Mouse (Mus musculus) right cerebral cortex, postnatal 14 days (tissue): Measurements from ENCODE around the gene Tph1.
"Not testable (repeated sequence)": the region's sequence is repeated elsewhere in the genome, so short reads cannot be mapped to it uniquely, and the experiment has no call there.

Source experiments
- DNase-seq: peaks from one replicate; pipeline ENCODE4 v3.0.0; 2022

Tph1 gene

DNA sequence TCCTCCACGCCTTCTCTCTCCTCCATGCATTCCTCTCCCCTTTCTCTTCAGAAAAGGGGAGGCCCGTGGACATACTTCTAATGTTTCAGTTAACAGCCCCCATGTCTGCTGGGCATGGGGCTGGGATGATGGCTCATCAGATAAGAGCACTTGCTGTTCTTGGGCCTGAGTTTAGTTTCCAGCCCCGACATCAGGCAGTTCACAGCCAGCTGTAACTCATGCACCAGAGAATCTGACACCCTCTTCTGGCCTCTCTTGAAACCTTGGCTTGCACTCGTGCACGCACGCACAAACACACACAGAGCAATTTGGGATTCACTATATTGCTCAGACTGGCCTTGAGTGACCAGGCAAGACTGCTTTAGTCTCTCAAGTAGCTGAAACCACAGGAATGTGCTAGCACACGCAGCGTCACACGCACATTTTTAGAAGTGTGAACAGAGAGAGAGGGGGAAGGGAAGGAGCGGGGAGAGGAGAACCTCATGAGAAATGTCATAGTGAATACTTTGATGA lies at the start of gene Tph1:
TSS of gene Tph1 (minus strand) at position 378 of the 513 bp plus-strand sequence.
- DNase-seq = no peak

DNA sequence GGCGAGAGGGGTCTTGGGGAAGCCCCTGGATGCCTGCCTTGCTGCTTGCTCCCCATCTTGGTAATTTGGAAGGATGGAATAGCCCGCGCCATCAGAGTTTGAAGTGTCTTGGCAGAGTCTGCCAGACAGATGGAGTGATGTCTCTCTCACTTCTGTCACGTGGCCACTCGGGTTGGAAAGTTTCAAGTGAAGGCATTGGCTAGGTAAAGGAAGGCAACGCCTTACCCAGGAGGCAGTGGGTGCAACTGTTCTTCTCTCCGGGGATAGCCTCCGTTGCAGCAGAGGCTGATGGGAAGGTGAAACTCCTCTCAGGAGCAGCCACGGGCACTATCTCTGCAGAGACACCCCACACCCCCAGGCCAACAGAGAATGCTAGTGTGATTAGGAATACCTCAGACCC lies 48.1 kb upstream of the Tph1 start:
- DNase-seq = no peak

DNA sequence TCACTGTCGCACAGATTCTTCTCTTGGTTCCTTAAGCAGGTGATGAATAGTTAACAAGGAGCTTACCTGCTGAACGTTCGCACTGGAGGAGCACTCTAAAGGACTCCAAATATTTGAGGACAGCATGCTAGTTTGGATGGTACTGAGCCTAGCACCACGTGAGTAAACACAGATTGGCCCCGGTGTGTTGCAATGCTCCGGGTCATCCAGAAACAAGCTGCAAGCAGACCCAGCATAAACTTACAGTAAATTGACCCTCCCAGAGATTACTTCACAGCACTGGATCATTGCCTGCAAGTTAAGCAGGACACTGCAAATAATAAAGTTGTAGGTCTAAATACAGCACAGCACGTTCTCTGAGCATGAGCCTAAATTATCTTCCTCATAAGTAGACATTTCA lies 47.2 kb upstream of the Tph1 start:
- no peak for DNase-seq

DNA sequence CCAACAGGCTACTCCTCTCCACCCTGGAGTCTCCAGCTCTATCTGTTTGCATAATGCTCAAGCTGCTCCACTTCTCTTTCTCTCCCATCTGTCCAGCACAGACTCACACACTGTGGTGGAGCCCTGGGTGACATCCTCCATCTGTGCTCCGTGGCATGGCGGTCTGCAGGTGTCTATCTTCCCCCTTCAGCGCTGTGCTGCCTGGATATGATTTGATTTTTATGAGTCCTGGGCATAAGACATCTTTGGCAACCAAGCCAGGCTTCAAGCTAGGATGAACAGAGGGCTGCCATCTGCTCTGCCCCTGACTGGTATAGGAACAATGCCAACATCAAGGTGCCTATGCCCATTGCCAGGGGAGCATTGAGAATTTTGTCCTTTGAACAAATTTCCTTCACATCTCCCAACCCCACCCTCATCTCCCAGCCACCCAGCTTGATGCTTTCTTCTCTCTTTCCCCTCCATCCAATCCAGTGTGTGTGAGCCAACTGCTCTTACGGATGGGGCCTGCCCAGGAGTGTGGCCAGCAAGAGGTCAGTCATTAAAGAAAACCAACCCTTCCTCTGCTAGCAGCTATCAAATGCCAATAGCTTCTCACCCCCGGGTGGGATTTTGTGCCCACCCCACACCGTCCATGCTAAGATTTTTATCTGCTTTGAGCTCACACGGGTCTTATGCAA lies 46.4 kb upstream of the Tph1 start:
- DNase-seq = no peak

DNA sequence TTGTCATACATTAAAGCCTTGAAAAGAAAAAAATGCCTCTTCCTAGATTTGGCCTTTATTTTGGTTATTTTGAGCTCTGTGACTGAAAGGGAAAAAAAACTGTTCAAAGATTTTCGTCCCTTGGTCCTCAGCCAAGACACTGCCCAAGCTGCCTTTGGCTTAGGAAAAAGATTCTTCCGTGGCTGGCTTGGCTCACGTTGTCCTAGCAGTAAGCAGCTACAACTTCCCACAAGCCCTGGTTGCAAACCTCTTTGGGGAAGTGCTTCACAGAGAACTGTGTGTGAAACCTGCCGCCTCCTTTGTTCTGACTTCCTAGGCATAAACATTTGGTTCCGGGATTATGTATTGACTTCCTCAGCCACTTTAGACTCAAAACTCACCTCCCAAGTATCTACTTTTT lies 44.6 kb upstream of the Tph1 start:
- no peak for DNase-seq

DNA sequence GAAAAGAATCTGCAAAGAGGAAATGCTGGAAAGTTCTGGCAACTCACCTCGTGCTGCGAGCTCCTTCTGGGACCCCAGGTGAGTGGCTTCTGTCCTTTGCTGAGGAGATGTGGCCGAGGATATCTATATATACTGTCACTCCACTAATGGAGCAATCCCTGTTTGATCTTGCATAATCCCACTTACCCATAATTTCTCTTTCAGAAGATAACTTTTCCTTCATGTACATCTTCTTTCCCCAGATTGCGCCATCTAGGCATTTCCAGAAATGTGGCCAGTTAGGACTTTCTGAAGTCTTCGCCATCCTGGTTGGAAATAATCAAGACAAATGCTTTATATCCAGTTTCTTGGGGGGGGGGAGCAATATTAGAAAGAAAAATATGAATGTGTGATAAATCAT lies 43.3 kb upstream of the Tph1 start, which contains the start of gene Saa3:
TSS of gene Saa3 (minus strand) at position 101 of the 400 bp plus-strand sequence.
- no peak for DNase-seq

DNA sequence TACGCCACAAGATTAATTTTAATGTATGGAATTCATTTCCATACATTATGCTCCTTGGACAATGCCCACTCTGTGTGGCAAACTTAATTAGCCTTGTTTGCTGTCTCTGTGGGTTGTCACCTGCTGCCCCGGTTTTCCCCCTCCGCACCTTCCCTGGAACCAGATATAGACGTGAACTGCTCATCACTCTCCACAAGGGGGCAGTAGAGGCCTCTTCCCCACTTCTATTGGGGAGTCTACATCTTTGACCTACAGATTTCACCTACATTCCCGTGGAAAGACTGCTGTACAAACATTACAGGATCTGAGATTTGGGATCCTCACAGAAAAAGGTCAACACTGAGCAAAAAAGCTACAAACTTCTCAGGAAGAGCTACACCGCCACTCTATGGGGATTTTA lies 42.2 kb upstream of the Tph1 start:
- DNase-seq = peak; percentile 54

DNA sequence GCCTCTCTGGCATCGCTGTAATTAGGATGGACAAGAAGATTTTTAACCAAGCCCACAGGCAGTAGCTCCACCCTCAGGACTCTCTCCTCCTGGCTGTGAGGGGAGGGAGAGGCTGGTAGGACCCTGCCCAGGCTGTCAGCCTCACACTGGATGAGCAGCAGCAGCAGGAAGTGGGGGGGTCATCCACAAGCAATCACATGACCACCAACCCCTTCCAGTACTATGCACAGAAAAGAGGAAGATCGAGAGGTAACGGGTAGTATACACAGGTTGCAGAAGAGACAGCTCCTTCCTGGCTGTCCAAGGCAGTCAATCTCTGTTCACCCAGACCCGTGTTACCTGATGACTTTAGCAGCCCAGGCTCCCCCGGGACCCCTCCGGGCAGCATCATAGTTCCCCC lies 39.9 kb upstream of the Tph1 start:
- no peak for DNase-seq

DNA sequence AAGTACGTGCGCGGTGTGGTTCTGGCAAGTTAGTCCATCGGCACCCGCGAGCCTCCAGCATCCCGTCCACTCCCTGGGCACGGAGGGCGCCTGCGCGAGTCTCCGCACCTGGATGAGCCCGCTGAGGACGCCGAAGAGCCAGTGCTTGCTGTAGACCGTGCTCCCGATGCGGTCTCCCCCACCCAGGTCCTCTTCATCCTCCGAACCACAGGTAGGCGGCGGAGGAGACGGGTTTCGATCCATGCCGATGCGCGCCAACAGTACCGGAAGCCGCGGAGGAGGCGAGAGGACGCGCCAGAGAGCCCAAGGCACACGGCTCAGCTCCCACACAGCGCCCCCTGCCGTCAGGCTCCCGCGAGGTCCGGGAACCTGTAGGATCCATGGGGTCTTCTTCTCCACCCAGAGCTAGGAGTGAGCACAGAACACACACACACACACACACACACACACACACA lies 38.1 kb upstream of the Tph1 start, which contains the start of gene Saal1:
TSS of gene Saal1 (minus strand) at position 291 of the 455 bp plus-strand sequence.
- DNase-seq = peak; percentile 90

DNA sequence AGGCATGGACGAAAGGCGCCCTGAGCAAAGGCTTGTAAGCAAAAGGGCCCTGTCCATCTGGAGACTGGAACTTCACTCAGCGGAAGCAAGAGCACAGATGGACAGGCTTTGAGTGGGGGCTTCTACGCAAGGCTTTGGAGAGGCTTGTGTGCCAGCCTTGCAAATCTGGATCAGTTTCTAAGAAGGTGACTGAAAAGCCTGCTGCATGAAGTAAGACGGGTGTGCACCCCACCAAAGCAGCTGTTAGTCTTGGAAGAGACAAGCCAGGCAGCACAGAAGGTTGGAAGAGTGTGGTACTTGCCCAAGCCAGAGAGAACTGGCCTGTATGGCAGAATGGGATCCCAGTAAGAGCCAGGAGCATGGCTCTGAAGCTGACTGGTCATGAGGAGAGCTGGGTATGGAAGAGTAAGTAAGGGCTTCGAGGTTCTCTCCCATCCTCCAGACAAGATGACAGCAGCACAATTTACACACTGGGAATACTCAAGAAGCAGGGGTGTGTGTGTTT lies 28.2 kb upstream of the Tph1 start:
- no peak for DNase-seq

DNA sequence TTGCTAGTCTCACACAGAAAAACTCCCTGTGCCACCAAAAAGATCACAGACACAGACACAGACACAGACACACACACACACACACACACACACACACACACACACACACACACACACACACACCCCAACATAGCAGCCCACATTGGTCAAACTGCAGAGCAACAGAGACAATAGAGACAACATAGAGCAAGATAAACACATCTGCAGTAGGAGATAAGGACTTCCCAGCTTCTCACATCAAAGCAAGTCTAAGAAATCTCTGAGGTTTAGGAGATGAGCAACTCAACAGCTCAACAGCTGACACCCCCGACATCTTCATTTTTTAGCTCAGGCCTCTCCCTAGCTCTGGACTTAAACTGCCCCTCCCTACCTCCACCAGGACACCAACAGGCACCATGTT lies 24.4 kb upstream of the Tph1 start:
- DNase-seq = no peak

DNA sequence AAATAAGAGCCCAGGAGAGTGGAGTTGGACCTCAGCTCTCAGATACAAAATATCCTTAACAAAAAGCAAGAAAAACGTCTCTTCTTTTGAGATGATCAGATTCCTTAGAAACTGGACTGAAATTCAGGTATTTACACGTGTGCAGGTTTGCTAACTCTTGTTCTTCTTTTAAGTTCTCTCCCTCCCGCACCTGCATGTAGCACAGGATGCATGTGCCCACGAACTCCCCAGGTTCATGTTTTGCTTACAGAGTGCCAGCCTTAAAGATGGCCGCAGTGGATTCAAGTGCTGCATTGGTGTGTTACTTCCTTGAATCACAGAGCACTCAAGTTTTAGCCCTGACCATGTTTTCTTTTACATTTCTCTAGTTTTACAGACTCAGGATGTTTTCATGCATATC lies 14.5 kb upstream of the Tph1 start:
- DNase-seq = no peak

DNA sequence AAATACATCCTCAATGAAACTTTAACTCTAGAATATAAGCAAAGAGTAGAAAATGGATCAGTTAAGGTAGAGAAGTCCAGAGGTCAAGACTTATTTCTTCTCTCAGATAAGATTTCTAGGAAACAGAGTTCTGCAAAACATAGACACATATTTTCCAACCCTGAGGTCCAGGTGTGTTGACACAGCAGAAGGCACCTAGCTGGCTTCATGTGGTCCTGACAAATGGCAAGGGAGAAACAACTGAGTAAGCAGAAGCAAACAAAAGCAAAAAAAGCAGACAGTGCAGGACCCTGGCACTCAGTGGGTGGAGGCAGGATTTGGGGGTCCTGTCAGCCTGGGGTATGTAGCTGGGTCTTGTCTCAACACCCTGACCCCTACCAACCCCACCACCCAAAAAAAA lies 8.4 kb upstream of the Tph1 start:
- no peak for DNase-seq

DNA sequence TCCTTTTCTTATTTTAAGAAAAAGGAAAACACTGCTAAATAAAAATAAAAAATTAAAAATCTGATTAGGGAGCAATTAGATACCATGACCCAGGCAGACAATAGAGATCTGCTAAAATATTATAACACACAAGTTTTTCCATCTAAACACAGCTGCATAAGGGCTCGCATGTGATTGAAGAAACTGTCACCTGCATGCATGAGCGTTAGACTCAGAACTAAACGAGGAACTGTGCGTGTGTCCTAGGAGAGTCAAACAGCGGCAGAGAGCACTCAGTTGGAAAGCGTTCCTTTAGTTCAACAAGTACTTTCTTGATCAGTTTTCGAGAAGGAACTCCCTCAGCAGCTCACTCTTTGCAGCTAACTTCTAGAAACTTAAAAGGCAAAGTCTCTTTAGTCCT lies 6.7 kb upstream of the Tph1 start:
- not testable (repeated sequence) for DNase-seq

DNA sequence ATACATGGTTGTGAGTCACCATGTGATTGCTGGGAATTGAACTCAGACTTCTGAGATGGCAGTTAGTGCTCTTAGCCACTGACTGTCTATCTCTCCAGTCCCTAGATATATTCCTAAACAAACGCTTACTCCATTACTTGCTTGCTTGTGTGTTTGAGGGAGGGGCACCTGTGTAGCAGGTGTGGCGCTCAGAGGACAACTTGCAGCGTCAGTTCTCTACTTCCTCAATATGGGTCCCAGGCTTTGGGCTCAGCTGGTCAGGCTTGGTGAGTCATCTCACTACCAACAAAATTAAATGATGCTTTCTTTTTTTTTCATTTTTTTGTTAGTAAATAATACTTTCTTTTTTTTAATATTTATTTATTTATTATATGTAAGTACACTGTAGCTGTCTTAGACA lies 6.1 kb upstream of the Tph1 start:
- no peak for DNase-seq

DNA sequence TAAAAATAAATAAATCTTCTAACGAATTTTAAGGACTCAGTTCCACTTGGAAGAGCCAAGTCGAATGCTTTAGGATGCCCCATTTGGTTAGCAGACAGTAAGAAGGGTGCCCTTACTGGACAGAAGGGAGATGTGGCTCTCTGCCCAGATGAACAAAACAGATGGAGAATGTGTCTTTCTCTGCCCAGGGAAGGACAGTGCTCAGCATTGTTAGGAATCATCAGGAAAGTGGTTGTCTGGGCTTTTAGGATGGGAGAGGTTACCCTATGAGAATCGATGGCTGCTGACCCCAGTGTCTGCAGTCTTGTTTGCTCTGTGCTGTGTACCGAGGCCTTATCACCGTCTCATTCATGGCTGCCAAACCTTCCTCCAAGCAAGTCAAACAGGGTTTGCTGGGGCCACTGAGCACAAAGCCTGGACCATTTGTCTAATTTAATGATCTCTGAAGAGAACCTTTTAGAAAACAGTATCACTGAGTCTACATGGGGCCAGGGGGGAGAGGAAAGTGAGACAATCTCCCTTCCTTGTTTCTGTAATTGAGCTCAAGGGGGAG lies 4.5 kb upstream of the Tph1 start:
- no peak for DNase-seq

DNA sequence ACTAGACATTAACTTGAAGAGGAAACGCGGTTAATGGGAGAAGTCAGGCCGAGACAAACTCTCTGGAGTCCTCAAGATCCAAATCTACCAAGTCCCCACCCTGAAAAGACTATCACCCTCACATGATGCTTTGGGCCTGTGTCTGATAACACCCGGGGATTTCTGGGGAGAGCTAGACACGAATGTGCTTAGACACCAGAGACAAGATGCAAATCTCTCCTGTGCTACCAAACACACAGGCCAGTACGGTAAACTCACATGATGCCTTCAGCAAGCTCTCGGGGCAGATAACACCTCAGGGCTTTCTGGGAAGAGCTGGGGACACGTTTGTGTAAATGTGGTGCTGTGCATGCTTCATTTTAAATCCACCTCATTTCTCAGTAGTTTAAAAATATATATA lies 3.5 kb upstream of the Tph1 start:
- no peak for DNase-seq

DNA sequence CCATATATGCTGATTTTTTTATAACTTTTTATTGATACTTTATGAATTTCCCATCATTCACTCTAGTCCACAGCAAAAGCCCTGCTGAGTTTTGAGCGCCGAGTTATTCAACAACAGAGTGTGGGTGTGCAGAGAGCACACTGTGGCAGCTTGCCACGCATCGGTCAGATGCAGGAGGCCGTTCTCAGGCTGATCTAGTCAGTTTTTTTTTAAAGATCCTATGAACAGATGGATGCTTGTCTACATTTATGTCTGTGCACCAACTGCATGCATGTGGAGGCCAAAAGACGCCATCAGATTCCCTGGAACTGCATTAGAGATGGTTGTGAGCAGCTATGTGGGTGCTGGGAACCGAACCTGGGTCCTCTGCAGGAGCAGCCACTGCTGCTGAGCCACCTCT lies 2.7 kb upstream of the Tph1 start:
- DNase-seq = no peak

DNA sequence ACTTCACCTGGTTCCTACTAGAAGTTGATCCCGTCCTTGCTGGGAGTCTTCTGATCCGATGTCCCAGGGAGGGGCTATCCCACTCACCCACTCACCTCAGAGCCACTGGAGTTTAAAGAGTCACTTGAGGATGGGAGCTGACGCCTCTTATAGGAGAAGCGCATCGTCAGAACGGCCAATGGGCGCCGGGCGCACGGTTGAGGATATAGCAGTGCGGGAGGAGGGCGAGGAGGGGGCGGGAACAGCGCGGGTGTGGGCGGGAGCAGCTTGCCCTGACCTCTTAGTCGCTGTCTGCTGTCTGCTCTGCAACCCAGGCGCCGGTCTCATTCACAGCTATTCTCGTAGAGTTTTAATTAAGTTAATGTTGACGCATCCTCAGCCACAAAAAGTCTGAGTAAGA lies 5.1 kb downstream of the Tph1 start:
- peak; percentile 22 for DNase-seq

DNA sequence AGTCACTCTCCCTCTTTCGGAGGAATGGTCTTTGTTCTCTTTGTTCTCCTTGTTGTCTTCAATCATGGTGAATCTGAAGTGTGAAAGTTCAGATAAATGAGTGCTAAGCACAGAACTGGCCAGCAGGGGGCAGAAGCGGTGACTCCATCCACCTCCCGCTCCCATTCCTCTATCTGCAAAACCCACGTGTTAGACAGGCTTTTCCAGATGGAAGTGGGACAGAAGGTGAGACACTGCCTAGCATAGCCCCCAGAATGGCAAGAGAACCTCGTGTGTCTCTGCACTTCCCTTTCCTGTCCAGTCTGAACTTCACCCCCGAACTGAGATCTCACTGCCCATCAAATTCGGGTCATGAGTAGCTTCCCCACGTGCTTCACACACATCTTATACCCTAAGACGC lies 7.1 kb downstream of the Tph1 start:
- peak; percentile 34 for DNase-seq

DNA sequence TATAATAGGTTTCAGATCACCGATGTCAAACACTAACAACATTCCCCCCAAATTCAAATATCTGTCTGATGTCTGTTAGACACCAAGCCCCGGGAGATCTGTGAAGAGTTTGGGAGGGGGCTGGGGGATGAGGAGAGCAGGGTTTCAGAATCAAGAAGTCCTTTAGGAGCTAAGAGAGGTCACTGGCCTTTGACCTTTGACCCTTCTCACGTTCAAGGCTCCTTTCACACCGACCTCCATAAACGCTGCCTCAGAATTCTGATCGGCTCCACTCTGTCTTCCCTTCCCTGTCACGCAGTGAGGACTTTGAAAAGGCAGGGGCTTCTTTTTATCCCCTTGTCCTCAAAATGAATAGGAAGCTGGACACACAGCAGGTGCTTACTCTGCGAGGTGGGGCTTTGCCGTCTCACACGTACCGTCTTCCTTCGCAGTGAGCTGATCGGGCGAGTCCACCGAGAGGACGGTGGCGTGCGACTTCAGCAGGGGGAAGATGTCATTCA lies 10.7 kb downstream of the Tph1 start:
- no peak for DNase-seq

DNA sequence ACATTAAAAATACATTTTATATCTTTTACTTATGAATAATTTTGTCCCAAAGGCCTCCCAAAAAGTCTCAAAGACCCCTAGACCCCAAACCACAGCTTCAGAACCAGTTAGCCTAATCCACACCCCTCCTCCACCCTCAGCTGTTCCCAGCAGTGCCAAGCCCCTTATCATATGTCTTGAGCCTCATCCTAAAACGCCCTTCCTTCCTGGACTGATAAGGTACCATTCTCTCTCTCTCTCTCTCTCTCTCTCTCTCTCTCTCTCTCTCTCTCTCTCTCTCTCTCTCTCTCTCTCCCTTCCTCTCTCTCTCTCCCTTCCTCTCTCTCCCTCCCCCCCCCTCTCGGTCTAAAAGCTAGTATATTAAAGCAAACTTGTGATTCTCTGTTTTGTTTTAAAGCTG lies 20.1 kb downstream of the Tph1 start:
- no peak for DNase-seq

DNA sequence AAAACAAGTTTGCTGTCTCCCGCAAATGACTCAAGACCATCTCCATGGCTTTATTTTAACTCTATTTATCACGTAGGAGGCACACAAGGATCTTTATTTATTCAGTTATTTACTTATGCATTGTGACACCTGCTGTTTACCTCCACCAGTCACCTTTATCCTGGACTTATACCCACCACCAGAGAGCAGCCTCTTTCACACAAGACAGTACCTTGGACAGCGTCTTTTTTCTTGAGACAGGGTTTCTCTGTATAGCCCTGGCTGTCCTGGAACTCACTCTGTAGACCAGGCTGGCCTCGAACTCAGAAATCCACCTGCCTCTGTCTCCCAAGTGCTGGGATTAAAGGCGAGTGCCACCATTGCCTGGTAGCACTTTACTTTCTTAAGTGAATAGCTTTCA lies 22.1 kb downstream of the Tph1 start:
- not testable (repeated sequence) for DNase-seq

DNA sequence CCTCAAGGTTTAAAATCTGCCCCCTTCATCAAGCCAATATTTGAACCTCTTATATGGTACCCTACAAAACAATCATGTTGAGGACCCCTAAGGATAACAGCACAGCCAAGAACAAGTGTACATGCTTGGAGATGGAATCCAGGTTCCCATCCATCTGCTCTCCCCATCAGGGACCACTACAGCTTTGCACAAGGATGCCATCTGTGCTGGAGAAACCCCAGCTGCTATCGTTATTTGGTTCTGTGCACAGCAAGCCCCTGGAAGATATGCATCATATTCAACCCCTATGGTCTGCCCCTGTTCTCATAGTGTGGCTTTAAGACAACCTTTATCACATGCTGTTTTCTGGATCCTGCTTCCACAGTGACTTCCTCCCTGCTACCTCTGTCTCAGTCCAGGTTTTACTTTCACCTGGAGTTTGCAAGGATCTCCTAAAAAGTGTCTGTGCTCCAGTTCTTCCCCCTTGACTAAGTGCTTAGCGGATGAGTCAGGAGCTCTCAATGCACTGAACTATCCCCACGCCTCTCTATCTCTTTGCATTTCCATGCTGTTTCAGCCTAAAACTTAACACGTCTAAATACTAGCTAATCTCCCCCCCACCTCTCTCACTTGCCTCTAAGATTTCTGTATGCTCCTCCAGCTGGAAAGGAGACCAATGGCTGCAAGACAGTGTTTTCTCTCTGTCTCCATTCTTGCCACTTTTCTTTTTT lies 23.8 kb downstream of the Tph1 start:
- no peak for DNase-seq
